Mouse (Mus musculus) natural killer cell, adult 2 months (primary cell): ENCODE measurements around the gene Plxdc2.

Experiments
- DNase-seq, 2 experiments: peaks; one replicate each; pipeline ENCODE4 v3.0.0; 2022; ENCODE audit warnings: low spot score in 2 of 2

The Plxdc2 gene

GRCm38 (mm10) chr2:16356106-16356818 lies at the start of gene Plxdc2:
Gene Plxdc2 (plus strand): TSS chr2:16356304.
- peak in 1 of 2 experiments; percentile 9 for DNase-seq

- no peak for DNase-seq
Measured at GRCm38 (mm10) chr2:16310387-16310786, 45.7 kb upstream of the Plxdc2 start.

- DNase-seq = no peak
Measured at GRCm38 (mm10) chr2:16312400-16313070, 43.6 kb upstream of the Plxdc2 start.

- no peak for DNase-seq
Measured at GRCm38 (mm10) chr2:16335194-16335781, 20.8 kb upstream of the Plxdc2 start.

GRCm38 (mm10) chr2:16344564-16344963 lies 11.5 kb upstream of the Plxdc2 start:
- no peak for DNase-seq

- no peak for DNase-seq
Measured at GRCm38 (mm10) chr2:16351106-16351505, 5.0 kb upstream of the Plxdc2 start.

GRCm38 (mm10) chr2:16355611-16356105 lies 446 bp upstream of the Plxdc2 start:
- peak in 1 of 2 experiments; percentile 28 for DNase-seq

- no peak for DNase-seq
Measured at GRCm38 (mm10) chr2:16356921-16357837, 1.1 kb downstream of the Plxdc2 start.

- no peak for DNase-seq
Measured at GRCm38 (mm10) chr2:16357946-16358345, 1.8 kb downstream of the Plxdc2 start.

- DNase-seq = no peak
Measured at GRCm38 (mm10) chr2:16359341-16359928, 3.3 kb downstream of the Plxdc2 start.

- DNase-seq = no peak
Measured at GRCm38 (mm10) chr2:16364749-16365148, 8.6 kb downstream of the Plxdc2 start.

- no peak for DNase-seq
Measured at GRCm38 (mm10) chr2:16365830-16366401, 9.8 kb downstream of the Plxdc2 start.

GRCm38 (mm10) chr2:16370419-16370818 lies 14.3 kb downstream of the Plxdc2 start:
- no peak for DNase-seq

- DNase-seq = peak in 1 of 2 experiments; percentile 13
Measured at GRCm38 (mm10) chr2:16374288-16374687, 18.2 kb downstream of the Plxdc2 start.

- DNase-seq = no peak
Measured at GRCm38 (mm10) chr2:16386206-16386605, 30.1 kb downstream of the Plxdc2 start.

- no peak for DNase-seq
Measured at GRCm38 (mm10) chr2:16386692-16387091, 30.6 kb downstream of the Plxdc2 start.

GRCm38 (mm10) chr2:16387787-16388186 lies 31.7 kb downstream of the Plxdc2 start:
- DNase-seq = no peak

- DNase-seq = no peak
Measured at GRCm38 (mm10) chr2:16397501-16397900, 41.4 kb downstream of the Plxdc2 start.

- no peak for DNase-seq
Measured at GRCm38 (mm10) chr2:16398006-16398405, 41.9 kb downstream of the Plxdc2 start.

- no peak for DNase-seq
Measured at GRCm38 (mm10) chr2:16398896-16399295, 42.8 kb downstream of the Plxdc2 start.

GRCm38 (mm10) chr2:16406508-16406907 lies 50.4 kb downstream of the Plxdc2 start:
- DNase-seq = no peak
